Mouse (Mus musculus): ENCODE measurements around the gene Ssu72.

DNA sequence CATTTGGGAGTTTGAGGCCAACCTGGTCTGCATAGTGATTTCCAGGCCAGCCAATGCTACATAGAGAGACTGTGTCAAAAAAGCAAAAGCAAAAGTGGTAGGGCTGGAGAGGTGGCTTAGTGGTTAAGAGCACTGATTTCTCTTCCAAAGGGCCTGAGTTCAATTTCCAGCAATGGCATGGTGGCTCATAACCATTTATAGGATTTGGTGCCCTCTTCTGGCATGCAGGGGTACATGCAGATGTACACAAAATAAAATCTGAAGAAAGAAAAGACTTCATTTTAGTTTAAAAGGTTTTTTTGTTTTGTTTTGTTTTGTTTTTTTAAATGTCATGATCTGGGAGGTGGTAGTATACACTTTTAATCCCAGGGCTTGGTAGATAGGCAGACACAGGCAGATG, 4.2 kb upstream of the Ssu72 start:
- peak; percentile 34; the same call in 1 of the 2 replicates for TF ChIP-seq CTCF (conservative IDR thresholded peaks at IDR 0.05; ENCODE audit: insufficient read depth, insufficient read length, low read depth, low read length)
- no peak for TF ChIP-seq POLR2A (IDR thresholded peaks at IDR 0.05; ENCODE audit: low read depth, low read length)
